Mouse (Mus musculus): Measurements from ENCODE around the gene A830018L16Rik.

DNA sequence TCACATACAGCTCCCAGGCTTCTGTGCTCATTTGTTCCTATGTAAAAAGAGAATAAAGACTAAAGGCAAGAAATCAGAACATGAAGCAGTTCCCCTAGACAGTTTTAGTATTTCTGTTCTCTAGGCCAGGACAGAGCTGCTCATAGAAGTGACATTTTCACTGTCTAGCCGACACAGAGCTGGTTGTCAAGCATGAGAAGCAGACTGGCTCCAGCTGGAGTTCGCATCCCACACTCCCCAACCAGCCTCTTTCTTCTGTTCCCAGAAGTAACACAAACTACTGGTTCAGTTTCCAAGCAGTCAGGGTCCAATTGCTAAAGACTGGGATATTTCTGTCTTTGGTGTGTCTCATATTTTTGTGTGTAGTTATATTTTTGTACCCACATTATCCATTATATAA, 336.7 kb downstream of the A830018L16Rik start:
- TF ChIP-seq CTCF (IDR thresholded peaks at IDR 0.05; ENCODE audit: low read depth, low read length) (no peak), POLR2A (IDR thresholded peaks at IDR 0.05; ENCODE audit: insufficient read depth, low read length) (no peak)

Data from ES-Bruce4 (cell line).